Mouse (Mus musculus): ENCODE measurements around the gene Rapsn.

The Rapsn gene

DNA sequence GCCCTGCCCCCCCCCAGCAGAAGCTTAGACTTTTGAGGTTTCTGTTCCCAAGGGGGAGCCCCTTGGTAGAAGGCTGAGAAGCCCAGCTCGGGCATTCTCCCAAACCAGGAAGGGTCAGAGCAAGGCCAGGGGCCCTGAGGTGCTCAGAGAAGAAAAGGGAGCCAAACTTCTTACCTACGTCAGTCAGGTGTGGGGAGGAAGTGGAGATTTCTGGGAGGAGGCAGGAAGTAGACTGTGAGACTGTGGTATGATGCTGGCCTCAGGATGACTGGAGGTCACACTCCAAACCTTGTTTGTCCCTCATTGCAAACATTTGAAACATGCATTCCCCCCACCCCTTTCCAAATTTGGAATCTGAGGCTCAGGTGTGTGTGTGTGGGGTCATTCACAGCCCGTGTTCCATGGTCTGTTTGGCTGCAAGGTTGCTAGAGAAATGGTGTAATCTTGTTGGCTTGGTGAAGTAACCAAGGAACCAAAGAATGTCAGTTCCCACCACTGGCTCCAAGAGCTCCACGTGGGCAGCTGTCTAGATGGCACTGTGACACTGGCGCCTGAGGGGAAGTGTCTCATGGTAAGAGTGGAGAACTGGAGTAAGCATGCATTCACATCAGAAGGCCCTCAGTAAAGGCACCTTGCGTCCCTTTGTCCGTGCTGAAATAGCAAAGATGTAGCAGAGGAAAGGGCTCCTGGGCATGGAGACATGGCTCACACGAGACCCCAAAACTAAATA lies 45.5 kb downstream of the Rapsn start:
- DNase-seq: no peak

DNA sequence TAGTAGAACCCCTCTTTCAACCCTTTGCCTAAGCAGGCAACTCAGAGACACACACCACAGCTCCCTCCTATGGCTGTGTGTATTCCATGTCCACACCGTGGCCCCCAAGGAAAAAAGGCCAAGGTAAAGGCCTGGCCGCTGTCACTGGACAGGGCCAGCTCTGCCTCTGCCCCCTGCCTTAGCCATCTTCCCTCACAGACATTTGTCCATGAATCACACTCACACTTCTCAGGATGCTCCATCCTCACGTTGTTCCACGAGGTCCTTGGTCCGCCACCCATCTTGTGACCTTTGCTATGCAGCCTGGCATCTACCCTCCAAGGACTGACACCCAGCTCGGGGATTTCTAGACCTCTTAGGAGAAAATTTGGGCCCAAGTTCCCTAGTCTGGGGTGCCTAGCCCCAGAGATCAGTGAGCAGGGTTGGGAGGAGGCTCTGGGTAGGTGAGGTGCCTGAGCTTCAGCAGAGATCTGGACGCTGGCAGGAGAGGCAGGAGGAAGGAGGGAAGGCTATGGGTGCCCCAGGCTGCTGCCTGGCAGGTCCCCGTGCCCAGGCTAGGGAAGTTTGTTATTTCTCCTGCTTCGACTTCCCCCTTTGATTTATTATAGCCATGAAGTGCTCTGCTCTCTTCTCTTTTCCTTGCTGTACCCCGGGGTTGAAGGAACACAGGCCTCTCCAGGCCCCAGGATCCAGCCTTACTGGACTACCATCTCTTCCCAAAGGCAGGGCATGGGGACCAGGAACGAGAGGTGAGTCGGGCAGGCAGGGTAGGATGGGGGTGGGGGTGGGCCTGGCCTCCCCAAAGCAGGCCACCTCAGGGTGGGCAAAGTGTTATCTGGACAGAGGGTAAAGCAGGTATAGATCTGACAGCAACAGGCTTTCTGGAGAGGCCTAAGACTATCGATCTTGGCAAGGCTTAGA lies 46.6 kb downstream of the Rapsn start, which contains the start of gene Spi1:
Spi1 (plus strand) TSS at position 616 of the 921 bp plus-strand sequence.
- DNase-seq: no peak

DNA sequence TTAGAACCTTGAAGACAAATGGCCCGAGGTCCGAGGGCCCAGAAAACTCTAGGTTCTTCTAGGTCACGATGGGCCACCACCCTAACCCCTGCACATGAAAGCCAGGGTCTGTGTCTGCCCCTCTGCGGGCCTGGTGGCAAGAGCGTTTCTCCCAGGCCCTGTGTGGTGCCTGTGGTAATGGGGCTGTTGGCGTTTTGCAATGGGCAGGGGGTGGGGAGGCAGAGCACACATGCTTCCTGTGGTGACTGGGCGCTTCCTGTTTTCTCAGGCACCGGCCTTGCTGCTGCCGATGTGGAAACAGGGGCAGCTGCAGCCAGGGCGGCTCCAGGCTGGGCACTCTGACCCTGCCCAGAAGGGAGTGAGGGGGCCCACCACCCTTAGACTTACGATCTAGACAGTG lies 47.4 kb downstream of the Rapsn start:
- DNase-seq: no peak

DNA sequence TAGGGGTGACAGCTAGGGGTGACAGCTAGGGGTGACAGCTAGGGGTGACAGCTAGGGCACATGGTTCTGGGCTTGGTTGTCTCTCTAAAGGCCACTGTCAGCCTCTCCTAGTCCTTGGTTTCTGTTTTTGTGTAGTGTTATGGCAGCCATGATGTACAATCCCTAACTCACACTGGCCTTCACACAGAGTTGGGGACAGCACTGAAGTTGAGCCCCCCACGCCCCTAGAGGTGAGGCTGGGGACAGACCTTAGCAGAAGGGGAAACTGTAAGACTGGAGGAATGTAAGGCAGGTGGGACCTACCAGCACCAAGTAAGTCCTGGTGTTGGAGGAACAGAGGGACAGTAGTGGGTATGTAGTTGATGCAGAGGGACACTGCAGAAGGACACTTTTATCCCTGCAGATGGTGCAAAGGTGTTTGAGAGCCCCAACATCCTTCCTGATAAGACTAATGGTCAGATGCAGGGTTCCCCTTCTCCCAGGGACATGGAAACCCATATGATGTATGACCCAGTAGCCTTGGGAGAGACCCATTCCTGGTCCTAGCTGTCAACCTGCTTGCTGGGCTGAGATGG lies 48.0 kb downstream of the Rapsn start:
- DNase-seq: no peak

DNA sequence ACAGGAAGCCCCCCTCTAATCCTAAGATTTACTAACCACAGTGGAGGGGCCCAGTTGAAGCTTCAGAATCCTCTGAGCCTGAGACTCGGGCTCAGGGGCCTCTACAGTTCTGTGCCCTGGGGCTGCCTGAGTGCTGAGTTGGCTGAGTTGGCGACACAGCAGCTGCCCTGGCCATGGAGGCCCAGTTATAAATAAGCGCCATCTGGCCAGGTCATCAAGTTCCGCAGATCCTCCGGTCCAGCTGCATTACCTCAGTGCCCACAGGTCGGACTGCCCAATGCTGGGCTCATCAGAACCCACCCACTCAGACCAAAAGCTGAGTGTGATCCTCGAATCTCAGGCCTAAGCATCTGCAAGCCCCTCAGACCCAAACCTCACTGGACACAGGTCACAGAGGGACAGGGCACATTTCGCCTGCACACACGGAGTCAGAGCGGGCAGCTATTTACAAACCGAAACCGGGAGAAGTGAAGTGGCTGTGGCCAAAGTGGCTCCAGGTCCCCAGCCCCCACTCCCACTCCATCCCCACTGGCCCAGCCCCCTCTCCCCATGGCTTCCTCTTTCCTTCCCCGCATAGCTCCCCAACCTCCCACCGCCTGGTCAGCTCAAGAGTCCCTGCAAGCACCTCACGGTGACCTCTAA lies 48.9 kb downstream of the Rapsn start:
- no peak for DNase-seq

DNA sequence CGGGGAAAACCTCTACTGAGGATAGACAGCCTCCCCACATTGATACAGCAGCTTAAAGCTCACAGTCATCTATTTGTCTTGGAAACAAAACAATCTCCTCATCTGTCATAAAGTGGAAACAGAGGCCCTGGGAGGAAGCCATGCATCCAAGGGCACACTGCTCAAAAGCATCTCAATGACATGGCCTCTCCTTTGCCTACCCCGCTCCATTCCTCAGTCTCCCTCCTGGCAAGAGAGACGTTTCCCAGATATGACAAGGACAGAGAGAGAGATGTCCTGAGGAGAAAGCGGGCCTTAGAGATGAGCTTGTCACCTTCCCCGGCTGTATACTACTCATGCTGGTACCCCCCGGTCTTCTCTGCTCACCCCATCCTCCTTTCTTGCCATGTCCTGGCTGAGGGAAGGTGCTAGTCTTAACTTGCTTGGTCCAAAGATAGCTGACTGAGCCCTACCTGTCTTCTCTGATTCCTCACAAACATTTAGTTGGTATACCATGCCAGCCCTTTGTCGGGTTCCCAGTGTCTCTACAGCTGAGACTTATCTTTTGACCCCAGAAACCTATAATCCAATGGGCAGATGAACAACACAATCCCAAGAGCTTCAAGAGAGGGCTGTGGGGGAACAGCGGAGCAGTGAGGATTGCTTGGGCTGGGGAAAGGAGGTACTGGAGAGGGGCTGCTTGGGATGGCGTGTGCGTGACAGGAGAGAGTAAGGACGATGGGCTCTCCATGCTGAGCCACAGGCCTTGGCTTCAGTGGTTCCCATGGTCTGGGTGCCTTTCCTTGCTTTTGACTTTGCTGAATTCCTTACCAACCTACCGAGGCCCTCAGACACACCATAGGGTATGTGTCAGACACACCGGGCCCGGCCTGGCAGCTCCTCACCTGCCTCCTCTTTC lies 50.3 kb downstream of the Rapsn start:
- DNase-seq: no peak

DNA sequence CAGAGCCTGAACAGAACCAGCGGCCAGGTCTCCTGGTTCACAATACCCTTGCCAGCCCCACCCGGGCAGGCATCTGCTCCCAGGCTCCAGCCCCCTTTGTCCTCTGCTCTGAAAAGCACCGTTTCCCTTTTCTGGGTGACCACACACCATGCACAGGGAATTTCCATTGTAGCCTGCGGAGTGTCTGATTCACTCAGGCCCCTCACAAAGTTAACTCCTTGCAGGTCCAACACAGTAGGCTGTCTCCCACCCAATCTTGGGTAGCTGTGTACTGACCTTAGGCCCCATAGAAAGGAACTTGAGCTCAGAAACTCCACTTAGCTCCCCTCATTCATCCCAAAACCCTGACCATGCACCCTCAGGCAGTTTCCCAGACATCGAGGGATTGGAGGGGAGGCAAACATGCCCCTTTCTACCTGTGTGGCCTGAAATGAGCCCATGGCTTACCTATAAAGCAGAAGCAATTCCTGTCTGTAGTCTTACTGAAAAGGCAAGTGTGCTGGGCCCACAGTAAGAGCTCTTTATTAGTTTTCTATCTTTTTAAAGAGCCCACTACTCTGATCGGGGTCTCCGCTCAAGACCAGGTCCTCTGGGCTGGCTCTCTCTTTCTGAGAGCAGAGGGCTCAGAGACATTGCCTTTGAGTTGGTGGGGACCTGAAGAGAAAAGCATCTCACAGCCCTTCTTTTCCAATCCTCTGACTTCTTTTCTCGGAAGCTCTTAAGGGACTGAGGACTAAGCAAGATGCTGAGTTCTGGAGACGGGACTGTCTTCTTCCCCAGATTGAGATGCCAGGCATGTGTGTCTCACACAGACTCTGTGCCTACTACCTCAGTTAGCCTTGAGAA lies 51.2 kb downstream of the Rapsn start:
- no peak for DNase-seq

DNA sequence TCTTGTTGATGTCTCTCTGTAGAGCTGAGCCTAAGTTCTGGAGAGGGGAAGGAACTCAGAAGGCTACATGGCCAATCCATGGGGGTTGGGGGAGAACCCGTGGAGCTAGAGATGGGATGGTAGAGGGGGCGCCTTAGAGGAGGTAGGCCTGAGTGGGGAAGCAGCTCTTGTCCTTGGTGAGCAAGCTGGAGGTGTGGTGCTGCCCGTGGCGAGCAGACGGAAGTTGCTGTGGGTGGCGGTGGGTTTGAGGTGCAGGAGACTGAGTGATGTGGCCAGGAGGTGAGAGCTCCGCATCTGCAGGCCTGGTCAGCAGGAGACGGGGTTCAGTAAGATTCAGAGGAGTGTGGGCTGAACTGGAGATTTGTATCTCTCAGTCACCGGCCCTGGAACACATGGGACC lies 52.0 kb downstream of the Rapsn start:
- no peak for DNase-seq

DNA sequence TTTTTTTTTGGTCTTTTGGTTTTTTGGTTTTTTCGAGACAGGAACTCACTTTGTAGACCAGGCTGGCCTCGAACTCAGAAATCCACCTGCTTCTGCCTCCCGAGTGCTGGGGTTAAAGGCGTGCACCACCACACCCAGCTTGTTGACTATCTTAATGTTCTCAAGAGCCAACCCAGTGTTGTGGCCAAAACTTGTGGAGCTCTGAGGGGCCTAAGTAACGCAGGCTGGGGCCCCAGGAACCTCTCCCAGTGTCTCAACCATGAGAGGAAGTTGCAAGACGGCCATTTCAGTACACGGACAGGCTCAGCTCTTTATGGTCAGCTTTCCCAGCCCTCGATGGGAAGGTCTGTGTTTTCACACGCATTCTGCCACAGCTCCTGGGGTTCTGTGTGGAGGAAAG lies 53.6 kb downstream of the Rapsn start:
- DNase-seq: no peak

DNA sequence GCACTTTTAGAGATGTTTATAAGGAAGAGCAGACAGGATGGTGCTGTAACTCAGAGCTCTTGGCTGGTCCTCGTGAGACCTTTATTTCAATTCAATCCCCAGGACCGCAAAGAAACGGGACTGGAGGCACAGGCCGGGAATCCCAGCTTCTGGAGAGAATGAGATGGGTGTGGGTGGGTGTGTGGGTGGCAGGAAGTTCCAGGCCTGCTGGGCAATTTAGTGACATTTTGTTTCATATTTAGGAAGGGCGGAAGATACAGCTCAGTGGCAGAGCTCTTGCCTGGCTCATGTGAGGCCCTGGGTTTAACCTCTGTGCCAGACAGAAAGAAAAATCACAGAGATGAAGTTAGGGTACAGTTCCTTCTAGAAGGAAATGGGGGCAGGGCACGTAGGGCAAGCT lies 54.8 kb downstream of the Rapsn start:
- no peak for DNase-seq

DNA sequence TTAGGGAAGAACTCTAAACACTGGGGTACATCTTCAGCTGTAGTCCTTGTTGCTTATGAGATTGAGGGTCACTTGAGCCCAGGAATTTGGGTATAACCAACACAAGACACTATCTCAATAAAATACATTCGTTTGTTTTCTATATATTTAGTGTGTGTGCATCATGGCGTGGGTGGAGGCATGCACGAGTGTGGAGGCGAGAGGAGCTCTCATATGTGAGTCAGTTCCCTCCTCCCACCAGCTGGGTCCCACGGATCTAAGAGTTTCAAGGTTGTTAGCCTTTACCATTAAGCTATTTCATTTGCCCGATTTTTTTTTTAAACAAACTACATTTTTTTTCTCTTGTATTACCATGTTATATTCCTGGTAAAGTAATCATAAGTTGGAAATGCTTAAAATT lies 55.4 kb downstream of the Rapsn start:
- no peak for DNase-seq

Measured in cerebellum, adult 11-12 months (tissue).